Mouse (Mus musculus) gastrocnemius, postnatal 36 days (tissue): ENCODE measurements around the gene Asb11. TPM values are rescaled to one million over a fixed set of nuclear protein-coding genes. Genes with fewer than 3 reads are reported as not detected.

Source experiments
- DNase-seq, 2 experiments: peaks; one replicate each; pipeline ENCODE4 v3.0.0; 2022
- intact Hi-C: fragments of 180-260 bp; cut with DNase I; formaldehyde crosslinking; loops from one replicate; pipeline ENCODE4 v1.15.1; 2025
- total RNA-seq, 2 experiments: library from RNA; stranded (reverse); gene quantifications; 2 replicates each; pipeline ENCODE4 v1.2.3; 2021

The Asb11 gene
- total RNA-seq, 2 experiments from 2014 or later = 88.8 to 114 TPM

DNA sequence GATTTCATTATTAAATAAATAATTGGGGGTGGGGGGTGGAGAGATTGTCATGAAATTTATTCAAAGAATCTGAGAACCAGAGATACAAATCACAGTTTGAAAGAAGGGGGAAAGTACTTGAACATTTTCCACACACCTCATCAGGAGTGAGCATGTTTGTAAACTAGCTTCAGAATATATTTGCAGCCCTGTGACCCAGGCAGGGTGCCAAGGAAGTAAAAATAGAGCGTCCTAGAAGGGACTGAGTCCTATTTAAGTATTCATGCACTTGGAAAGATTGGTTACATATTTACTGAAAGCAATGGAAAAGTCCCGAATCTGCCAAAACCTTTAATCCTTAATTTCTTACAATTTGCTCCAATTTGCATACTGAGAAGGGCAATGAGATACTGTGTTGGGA lies 3.3 kb downstream of the Asb11 start:
- peak in 1 of 2 experiments; percentile 54 for DNase-seq
- intact Hi-C loops = no loop called here

DNA sequence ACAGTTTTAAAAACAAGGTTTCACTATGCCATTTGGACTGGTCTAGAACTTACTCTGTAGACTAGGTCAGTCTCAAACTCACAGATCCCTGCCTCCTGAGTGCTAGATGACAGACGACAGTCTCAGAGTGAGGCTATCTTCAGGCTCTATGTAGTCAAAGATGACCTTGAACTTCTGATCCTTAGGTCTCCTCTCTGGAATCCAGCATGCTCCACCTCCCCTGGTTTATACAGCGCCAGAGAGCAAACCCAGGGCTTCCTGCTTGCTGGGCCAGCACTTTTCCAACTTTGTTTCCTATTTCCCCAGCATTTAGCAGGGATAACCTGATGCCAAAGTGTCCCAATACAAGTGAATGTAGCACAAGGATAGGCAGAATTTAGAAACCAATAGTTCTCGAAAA lies 3.9 kb downstream of the Asb11 start:
- DNase-seq = no peak
- intact Hi-C loops = no loop called here

DNA sequence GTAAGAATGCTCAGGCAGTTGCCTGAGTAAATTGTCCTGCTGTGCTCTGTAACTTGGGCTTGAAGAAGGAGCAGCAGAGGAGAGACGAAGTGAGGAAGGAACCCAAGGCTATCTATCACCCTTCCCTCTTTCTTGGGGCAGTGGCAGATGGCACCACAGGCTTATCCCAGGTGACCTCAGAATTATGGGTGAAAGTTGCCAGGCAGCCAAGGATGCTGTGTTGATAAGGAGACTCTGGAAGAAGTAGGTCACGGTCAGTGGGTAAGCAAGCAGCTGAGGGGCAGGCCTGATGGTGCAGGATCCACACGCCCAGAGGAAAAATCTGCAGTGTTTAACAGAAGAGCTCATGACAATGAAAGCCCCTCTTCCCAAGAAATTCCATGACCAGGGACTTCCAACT lies 4.5 kb downstream of the Asb11 start:
- intact Hi-C loops = no loop called here
- DNase-seq = no peak

DNA sequence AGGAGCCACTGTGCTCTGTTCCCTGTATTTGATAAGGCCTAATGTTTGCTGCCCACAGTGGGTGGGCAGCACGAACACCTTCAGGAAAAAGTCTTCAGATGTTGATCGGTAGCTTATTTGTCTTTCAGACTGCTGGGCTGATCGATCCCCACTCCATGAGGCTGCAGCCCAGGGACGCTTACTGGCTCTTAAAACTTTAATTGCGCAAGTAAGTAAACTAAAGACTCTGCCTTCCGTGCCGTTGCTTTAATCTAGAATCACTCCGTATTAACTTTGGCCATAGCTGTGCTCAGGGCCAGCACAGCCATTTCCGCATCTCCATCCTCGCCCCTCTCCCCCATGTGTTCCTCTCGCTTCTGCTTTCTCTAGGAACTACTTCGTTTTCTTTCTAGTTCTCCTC lies 8.8 kb downstream of the Asb11 start:
- no peak for DNase-seq
- intact Hi-C loops = no loop called here

- intact Hi-C loops = no loop called here
- DNase-seq = no peak
These were observed 9.3 kb downstream of the Asb11 start for GRCm38 (mm10) chrX:164446106-164446551.

DNA sequence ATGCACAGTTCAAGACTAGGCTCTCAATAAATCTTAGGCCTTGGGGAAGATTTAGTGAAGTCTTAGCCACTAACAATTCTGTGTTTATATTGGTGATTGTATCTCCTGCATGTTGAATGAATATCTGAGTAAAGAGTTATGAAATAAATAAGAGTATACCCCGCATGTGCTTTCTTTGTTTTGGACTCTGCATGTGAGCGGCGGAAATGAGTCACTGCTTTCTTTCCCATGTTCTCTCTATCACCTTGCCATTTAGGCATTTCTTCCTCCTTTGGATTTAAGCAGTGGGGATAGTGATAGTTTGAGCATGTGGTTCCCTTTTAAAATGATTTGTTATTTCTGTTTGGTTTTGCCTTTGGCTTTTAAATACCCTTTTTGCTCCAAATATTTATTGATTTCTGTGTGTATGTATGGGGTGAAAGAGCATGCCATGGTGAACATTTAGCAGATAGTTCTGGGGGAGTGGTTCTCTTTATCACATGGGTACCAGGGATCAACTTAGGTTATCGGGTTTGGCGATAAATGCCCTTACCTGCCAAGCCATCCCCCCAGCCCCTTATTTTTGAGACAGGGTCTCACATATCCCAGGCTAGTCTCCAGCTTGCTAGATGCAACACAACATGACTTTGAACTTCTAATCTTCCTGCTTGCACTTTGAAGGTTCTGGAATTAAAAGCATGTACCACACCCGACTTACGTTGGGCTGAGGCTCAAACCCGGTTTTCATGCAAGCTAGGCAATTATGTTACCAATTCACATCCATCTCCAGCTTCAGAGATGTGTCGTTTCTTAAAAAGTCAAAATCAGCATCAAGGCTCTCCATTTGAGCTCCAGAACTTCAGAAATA lies 10.3 kb downstream of the Asb11 start:
- DNase-seq = no peak
- intact Hi-C loops = no loop called here

GRCm38 (mm10) chrX:164447682-164448071 lies 10.9 kb downstream of the Asb11 start:
- intact Hi-C loops = loop anchor here (2.0 kb wide), 1 partner anchor 261 kb away; no protein-coding TSS in a partner anchor
- no peak for DNase-seq

GRCm38 (mm10) chrX:164449201-164449600 lies 12.4 kb downstream of the Asb11 start:
- intact Hi-C loops = loop anchor here (2.0 kb wide), 1 partner anchor 262 kb away; no protein-coding TSS in a partner anchor
- no peak for DNase-seq

DNA sequence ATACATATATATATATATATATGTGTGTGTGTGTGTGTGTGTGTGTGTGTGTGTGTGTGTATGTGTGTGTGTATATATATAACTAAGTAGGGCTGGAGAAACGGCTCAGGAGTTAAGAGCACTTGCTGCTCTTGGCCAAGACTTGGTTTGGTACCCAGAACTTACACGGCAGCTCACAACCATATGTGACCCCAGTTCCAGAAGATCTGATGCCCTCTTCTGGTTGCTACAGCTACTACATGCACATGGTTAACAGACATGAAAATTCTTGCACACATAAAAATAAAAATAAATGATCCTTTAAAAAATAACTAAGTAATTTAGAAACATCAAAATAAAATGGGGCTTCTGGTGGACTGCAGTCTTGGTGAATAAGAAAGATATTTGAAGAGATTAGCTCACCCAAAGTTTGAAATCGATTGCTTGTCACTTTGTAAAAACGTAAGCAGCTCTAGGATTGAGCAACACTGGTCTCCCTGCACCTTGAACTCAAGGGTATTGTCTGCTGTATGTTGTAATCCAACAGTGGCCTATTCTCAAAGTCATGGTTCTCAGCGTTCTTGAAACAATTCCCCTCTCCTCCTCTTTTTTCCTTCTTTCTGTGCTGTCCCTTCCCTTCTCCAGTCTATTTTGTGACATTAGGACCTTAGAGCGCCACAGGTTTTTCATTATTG lies 22.5 kb downstream of the Asb11 start:
- DNase-seq = no peak
- intact Hi-C loops = no loop called here

DNA sequence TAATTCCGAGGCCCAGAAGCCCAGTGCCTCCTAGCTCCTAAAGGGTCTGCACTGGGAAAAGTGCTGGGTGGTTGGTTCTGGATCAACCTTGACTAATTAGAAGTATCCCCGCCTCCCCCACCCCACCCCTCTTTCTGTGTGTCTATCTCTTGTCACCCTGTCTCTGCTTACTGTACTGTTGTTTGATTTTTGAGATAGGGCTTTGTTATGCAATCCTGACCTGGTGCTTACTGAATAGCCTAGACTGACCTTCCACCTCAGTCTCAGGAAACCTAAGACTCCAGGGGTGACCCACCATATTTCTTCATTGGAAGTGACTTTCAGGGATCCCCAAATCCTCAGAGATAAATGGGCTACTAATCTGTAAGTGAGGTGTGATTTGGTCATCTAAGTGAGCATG lies 65.5 kb downstream of the Asb11 start:
- intact Hi-C loops = no loop called here
- DNase-seq = no peak

DNA sequence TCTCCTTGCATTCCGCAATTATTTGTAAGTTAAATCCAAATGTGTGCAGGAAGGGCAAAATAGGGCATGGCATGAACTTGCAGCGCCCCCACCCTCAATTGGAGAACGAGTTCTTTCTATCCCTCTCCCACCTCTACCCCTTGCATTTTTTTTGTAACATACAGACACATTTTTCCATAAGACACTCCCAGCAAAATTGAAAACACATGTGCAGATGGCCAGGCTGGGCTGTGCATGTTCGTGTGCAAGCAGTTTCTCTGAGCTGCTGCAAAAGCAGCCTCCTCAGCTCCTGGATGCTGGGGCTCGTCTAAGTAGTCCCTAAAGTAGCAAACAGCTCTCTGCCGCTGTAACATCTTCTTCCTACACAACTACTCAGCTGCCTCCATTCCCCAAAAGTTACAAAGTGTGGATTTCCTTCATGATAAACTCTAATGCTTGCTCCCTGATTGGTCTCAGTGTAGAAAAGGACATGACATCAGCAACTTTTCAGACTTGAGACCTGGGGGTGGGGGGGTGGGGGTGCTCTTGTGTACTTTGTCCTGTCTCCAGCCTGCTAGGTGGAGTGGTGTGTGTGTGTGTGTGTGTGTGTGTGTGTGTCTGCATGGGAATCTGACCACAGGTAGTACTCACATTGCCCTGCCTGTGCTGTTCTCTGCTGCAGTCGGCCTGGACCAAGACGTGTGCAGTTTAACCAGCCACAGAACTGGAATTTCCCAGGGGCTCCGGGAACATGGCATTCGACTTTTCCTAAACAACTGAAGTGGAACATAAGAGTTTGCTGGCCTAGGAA lies 69.1 kb downstream of the Asb11 start, which contains the start of gene Asb9:
Gene Asb9, plus strand, starts transcription at position 619 of the 790 bp plus-strand sequence.
- DNase-seq = no peak
- intact Hi-C loops = no loop called here

GRCm38 (mm10) chrX:164507068-164507467 lies 70.3 kb downstream of the Asb11 start:
- no peak for DNase-seq
- intact Hi-C loops = no loop called here

DNA sequence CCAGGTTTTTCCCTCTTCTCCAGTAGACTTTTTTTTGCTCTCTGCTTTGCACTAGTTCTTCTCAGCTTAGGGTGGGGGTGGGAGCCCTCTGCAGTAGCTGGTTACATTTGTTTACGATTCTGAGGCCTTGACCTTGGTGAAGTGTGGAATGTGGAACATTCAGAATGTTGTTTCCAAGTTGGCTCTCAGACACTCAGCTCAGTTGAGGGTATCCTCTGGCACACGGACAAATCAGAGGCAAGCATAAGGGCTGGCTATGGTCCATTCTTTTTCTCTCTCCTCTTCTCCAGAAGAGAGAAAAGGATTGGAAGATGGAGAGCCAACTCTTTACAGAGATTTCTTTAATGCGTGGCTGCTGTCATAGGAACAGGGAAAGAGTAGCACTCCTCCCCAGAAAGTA lies 71.9 kb downstream of the Asb11 start:
- no peak for DNase-seq
- intact Hi-C loops = no loop called here

Other genes with a start within 250 kb of the Asb11 start
- under 1 TPM; 0.23 to 0.32 TPM for gene Bmx, start 178.8 kb upstream of the Asb11 start, total RNA-seq
- gene Pir, start 167.6 kb upstream of the Asb11 start, total RNA-seq = 1 to 10 TPM; 3.2 to 3.6 TPM
- gene Vegfd, start 63.6 kb upstream of the Asb11 start, total RNA-seq = 1 to 10 TPM; 1.9 to 2.3 TPM
- gene Piga, start 17.2 kb upstream of the Asb11 start, total RNA-seq = 1 to 10 TPM; 1.6 to 1.7 TPM
- gene Asb9, start 69.3 kb downstream of the Asb11 start, total RNA-seq = not detected